Mouse (Mus musculus) thymus, adult 2 months (tissue): ENCODE measurements around the gene Cmc1. TPM values are rescaled to one million over a fixed set of nuclear protein-coding genes. Genes with fewer than 3 reads are reported as not detected.
A peak's percentile ranks its signal among the peaks of the same experiment; 100 is the strongest.

Experiments used
- DNase-seq: peaks from one replicate; pipeline ENCODE4 v3.0.0; 2021
- H3K27ac ChIP-seq: fragments of 200-500 bp; 2 replicates; pipeline ENCODE4 v1.5.1; 2012; ENCODE audit warnings: low read length, control low read depth; ENCODE audit not compliant: control insufficient read depth, insufficient read depth
- H3K27me3 ChIP-seq: fragments of 200-500 bp; 2 replicates; pipeline ENCODE4 v1.6.1; 2012; ENCODE audit warnings: mild to moderate bottlenecking, low read length, moderate library complexity, mixed read lengths; ENCODE audit not compliant: control insufficient read depth, insufficient read depth
- H3K36me3 ChIP-seq: fragments of 200-500 bp; 2 replicates; pipeline ENCODE4 v1.6.1; 2012; ENCODE audit warnings: mild to moderate bottlenecking, low read length, moderate library complexity; ENCODE audit not compliant: control insufficient read depth, insufficient read depth
- H3K4me1 ChIP-seq: fragments of 200-500 bp; replicated peaks from 2 replicates; pipeline ENCODE4 v1.6.1; 2012; ENCODE audit warnings: low read length; ENCODE audit not compliant: control insufficient read depth, insufficient read depth
- H3K4me3 ChIP-seq: fragments of 200-500 bp; 2 replicates; pipeline ENCODE4 v1.5.1; 2012; ENCODE audit warnings: mild to moderate bottlenecking, low read length, control low read depth, moderate library complexity; ENCODE audit not compliant: control insufficient read depth, insufficient read depth
- CTCF ChIP-seq: fragments of 200-500 bp; IDR thresholded peaks from 2 replicates; pipeline ENCODE4 v1.5.1; 2012; ENCODE audit warnings: mild to moderate bottlenecking, control low read depth, low read length, moderate library complexity, borderline replicate concordance; ENCODE audit not compliant: control insufficient read depth, poor library complexity, insufficient read depth; ENCODE audit errors: extremely low read depth
- POLR2A ChIP-seq: fragments of 200-500 bp; IDR thresholded peaks from 2 replicates; pipeline ENCODE4 v1.6.1; 2012; ENCODE audit warnings: mild to moderate bottlenecking, low read length, control low read depth, moderate library complexity; ENCODE audit not compliant: control insufficient read depth, poor library complexity, insufficient read depth; ENCODE audit errors: extremely low read depth
- WGBS: fragments of 180-500 bp; shearing (Covaris S2); methylation state at CpG from one replicate; pipeline ENCODE4 v1.1.7; 2018; 5-methylcytosine and 5-hydroxymethylcytosine counted together
- polyA plus RNA-seq: library from polyadenylated mRNA; depleted of rRNA; stranded (reverse); fragments of >200 nt; gene quantifications from 2 replicates; pipeline ENCODE4 v1.2.3, GENCODE M21; 2012

Gene Cmc1
- polyA plus RNA-seq, 1 experiment, result 1.6 TPM

- peak; percentile 18 for DNase-seq
- TF ChIP-seq POLR2A, result no peak
- no peak for TF ChIP-seq CTCF
- Histone ChIP-seq H3K4me3 (no peak overlapping the region), H3K27me3 (no peaks in the 10 kb centered on the region), H3K27ac (no peak overlapping the region), H3K36me3 (no peaks in the 10 kb centered on the region), H3K4me1 (peaks cover 4% of the 10 kb centered on the region)
- 39% methylated on average over 5 of the region's 5 CpGs for WGBS
These were observed 18.6 kb upstream of the Cmc1 start for GRCm38 (mm10) chr9:118168544-118168943.

GRCm38 (mm10) chr9:118167606-118168005 lies 17.6 kb upstream of the Cmc1 start:
- Histone ChIP-seq H3K27ac (no peak overlapping the region), H3K36me3 (no peaks in the 10 kb centered on the region), H3K4me3 (no peak overlapping the region), H3K27me3 (no peaks in the 10 kb centered on the region), H3K4me1 (peaks cover 4% of the 10 kb centered on the region)
- 26% methylated on average over 6 of the region's 6 CpGs for WGBS
- DNase-seq, result peak; percentile 11
- TF ChIP-seq CTCF (no peak), POLR2A (no peak)

- H3K4me1 ChIP-seq, result no peaks in the 10 kb centered on the region
- no peak for DNase-seq
- no peak overlapping the region for H3K4me3 ChIP-seq
- WGBS, result 97% methylated on average over 6 of the region's 6 CpGs
- no peak overlapping the region for H3K27ac ChIP-seq
- no peaks in the 10 kb centered on the region for H3K36me3 ChIP-seq
- no peaks in the 10 kb centered on the region for H3K27me3 ChIP-seq
- TF ChIP-seq POLR2A, result no peak
- no peak for TF ChIP-seq CTCF
These were observed 11.6 kb upstream of the Cmc1 start for GRCm38 (mm10) chr9:118161536-118161935.

GRCm38 (mm10) chr9:118159936-118160335 lies 10.0 kb upstream of the Cmc1 start:
- no peaks in the 10 kb centered on the region for H3K36me3 ChIP-seq
- no peak overlapping the region for H3K4me3 ChIP-seq
- H3K27me3 ChIP-seq, result no peaks in the 10 kb centered on the region
- no peak for DNase-seq
- H3K4me1 ChIP-seq, result no peaks in the 10 kb centered on the region
- TF ChIP-seq POLR2A, result no peak
- no peak for TF ChIP-seq CTCF
- H3K27ac ChIP-seq, result no peak overlapping the region
- 87% methylated on average over 3 of the region's 3 CpGs for WGBS

GRCm38 (mm10) chr9:118158201-118158600 lies 8.2 kb upstream of the Cmc1 start:
- 96% methylated on average over 4 of the region's 4 CpGs for WGBS
- TF ChIP-seq CTCF (no peak), POLR2A (no peak)
- Histone ChIP-seq H3K4me3 (no peak overlapping the region), H3K4me1 (no peaks in the 10 kb centered on the region), H3K36me3 (no peaks in the 10 kb centered on the region), H3K27me3 (no peaks in the 10 kb centered on the region), H3K27ac (no peak overlapping the region)
- no peak for DNase-seq

GRCm38 (mm10) chr9:118157234-118157633 lies 7.3 kb upstream of the Cmc1 start:
- no peaks in the 10 kb centered on the region for H3K36me3 ChIP-seq
- no peaks in the 10 kb centered on the region for H3K4me1 ChIP-seq
- no peak overlapping the region for H3K27ac ChIP-seq
- H3K4me3 ChIP-seq, result no peak overlapping the region
- WGBS, result 97% methylated on average over 3 of the region's 3 CpGs
- TF ChIP-seq CTCF (no peak), POLR2A (no peak)
- DNase-seq, result no peak
- no peaks in the 10 kb centered on the region for H3K27me3 ChIP-seq

GRCm38 (mm10) chr9:118154666-118155065 lies 4.7 kb upstream of the Cmc1 start:
- 96% methylated on average over 5 of the region's 5 CpGs for WGBS
- Histone ChIP-seq H3K27ac (no peak overlapping the region), H3K4me3 (no peak overlapping the region), H3K27me3 (no peaks in the 10 kb centered on the region), H3K36me3 (no peaks in the 10 kb centered on the region), H3K4me1 (peaks cover 8% of the 10 kb centered on the region)
- no peak for TF ChIP-seq POLR2A
- TF ChIP-seq CTCF, result no peak
- DNase-seq, result no peak
